Mouse (Mus musculus) lung, adult 2 months (tissue): Measurements from ENCODE around the gene Cabp1.

Experiments
- CTCF ChIP-seq: fragments of 200-500 bp; IDR thresholded peaks from 2 replicates; pipeline ENCODE4 v1.5.1; 2011; ENCODE audit warnings: mild to moderate bottlenecking, low read length, control low read depth; ENCODE audit not compliant: insufficient read depth
- POLR2A ChIP-seq: fragments of 200-500 bp; IDR thresholded peaks from 2 replicates; pipeline ENCODE4 v1.6.1; 2011; ENCODE audit warnings: low read depth, mild to moderate bottlenecking, control low read depth, low read length, borderline replicate concordance; ENCODE audit errors: extremely low read depth

DNA sequence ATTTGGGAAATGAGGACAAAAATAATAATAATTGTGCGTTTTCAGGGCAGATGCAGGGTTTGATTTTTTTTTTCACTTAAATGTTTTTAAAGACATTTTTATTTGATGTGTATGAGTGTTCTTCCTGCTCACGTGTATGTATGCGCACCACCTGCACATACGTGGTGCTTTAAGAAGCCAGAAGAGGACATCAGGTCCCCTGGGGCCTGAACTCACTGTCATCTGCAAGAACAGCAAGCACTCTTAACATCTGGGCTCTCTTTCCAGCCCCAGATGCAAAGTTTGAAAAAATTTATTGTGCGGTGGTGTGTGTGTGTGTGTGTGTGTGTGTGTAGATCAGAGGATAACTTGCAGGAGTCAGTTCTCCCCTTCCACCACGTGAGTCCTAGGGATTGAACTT, 16.3 kb downstream of the Cabp1 start:
- TF ChIP-seq CTCF (no peak), POLR2A (no peak)
